Mouse (Mus musculus) lung, postnatal 0 days (tissue): ENCODE measurements at regions not wholly inside any gene's neighbourhood (a gene's known extent, or its start where the extent isn't known, plus 50 kb on each side); places are given as distances from the start of the nearest gene placed in this dataset.

Source experiments
- ATAC-seq: fragments of 200-750 bp; cut with Nextera tagmentation; 2 replicates; pipeline ENCODE4 v1.8.0; 2017; ENCODE audit warnings: moderate library complexity
- DNase-seq: peaks from one replicate; pipeline ENCODE4 v3.0.0-alpha.2; 2016; ENCODE audit warnings: low spot score
- H3K27ac ChIP-seq: fragments of 300-500 bp; sonication (generic); 2 replicates; pipeline ENCODE4 v1.5.1; 2014; ENCODE audit warnings: antibody characterized with exemption, mild to moderate bottlenecking, low read length, mixed read lengths
- H3K27me3 ChIP-seq: fragments of 300-500 bp; sonication (generic); replicated peaks from 2 replicates; pipeline ENCODE4 v1.6.1; 2014; ENCODE audit warnings: low read length, mixed read lengths; ENCODE audit not compliant: insufficient read depth
- H3K36me3 ChIP-seq: fragments of 300-500 bp; sonication (generic); 2 replicates; pipeline ENCODE4 v1.6.1; 2014; ENCODE audit warnings: low read length, mixed read lengths; ENCODE audit not compliant: insufficient read depth
- H3K4me1 ChIP-seq: fragments of 300-500 bp; sonication (generic); 2 replicates; pipeline ENCODE4 v1.6.1; 2014; ENCODE audit warnings: antibody characterized with exemption, low read depth, low read length, mixed read lengths; ENCODE audit not compliant: insufficient read depth
- H3K4me2 ChIP-seq: fragments of 300-500 bp; sonication (generic); replicated peaks from 2 replicates; pipeline ENCODE4 v1.6.1; 2014; ENCODE audit warnings: low read depth, mild to moderate bottlenecking, low read length, moderate library complexity, mixed read lengths
- H3K4me3 ChIP-seq: fragments of 300-500 bp; sonication (generic); 2 replicates; pipeline ENCODE4 v1.5.1; 2014; ENCODE audit warnings: low read depth, low read length
- H3K9ac ChIP-seq: fragments of 300-500 bp; sonication (generic); replicated peaks from 2 replicates; pipeline ENCODE4 v1.6.1; 2014; ENCODE audit warnings: low read depth, mild to moderate bottlenecking
- H3K9me3 ChIP-seq: fragments of 300-500 bp; sonication (generic); 2 replicates; pipeline ENCODE4 v1.6.1; 2016; ENCODE audit warnings: low read length, mixed read lengths
- CTCF ChIP-seq: IDR thresholded peaks from 2 replicates; pipeline ENCODE4 v1.5.1; 2016; ENCODE audit warnings: antibody characterized with exemption, mild to moderate bottlenecking
- EP300 ChIP-seq: IDR thresholded peaks from 2 replicates; pipeline ENCODE4 v1.6.1; 2016; ENCODE audit warnings: antibody characterized with exemption, mild to moderate bottlenecking, control low read depth
- WGBS: fragments of 180-500 bp; shearing (Covaris S2); extraction: QIAGEN DNeasy Blood & Tissue Kit; methylation state at CpG from one replicate; pipeline ENCODE4 v1.1.7; 2014; 5-methylcytosine and 5-hydroxymethylcytosine counted together

DNA sequence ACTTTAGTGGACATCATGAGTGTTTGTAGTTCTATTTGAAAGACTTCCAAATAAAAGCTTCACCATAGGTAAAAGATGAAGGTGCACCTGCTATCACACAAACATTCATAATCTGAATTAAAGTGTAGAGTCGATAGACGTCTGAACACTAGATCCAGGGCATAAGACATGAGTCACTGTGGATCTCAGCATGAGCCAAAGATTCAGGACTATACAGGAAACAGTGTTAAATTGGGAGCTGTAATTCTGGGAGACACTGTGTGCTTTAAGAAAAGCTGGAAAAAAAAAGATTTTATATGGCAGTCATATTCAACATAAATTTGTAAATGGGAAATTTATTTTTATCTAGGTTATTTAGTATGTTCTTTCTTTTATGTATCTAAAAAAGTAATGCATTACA, 160.5 kb downstream of the Pdha2 start:
- DNase-seq (no peak), ATAC-seq (no peak)
- Histone ChIP-seq H3K36me3 (no peaks in the 10 kb centered on the region), H3K4me1 (no peaks in the 10 kb centered on the region), H3K9ac (no peak overlapping the region), H3K4me2 (no peak overlapping the region), H3K9me3 (no peaks in the 10 kb centered on the region), H3K27me3 (no peaks in the 10 kb centered on the region), H3K27ac (no peak overlapping the region), H3K4me3 (no peak overlapping the region)
- TF ChIP-seq CTCF (no peak), EP300 (no peak)
- WGBS = 79% methylated on average over 2 of the region's 2 CpGs

GRCm38 (mm10) chr3:141014262-141014547, 197.9 kb downstream of the Pdha2 start:
- H3K4me1 ChIP-seq = no peaks in the 10 kb centered on the region
- H3K27ac ChIP-seq = no peak overlapping the region
- H3K4me3 ChIP-seq = no peak overlapping the region
- no peak for ATAC-seq
- TF ChIP-seq CTCF (no peak), EP300 (no peak)
- H3K36me3 ChIP-seq = no peaks in the 10 kb centered on the region
- H3K9me3 ChIP-seq = no peaks in the 10 kb centered on the region
- 81% methylated on average over 1 of the region's 1 CpGs for WGBS
- H3K4me2 ChIP-seq = no peak overlapping the region
- no peak overlapping the region for H3K9ac ChIP-seq
- no peak for DNase-seq
- no peaks in the 10 kb centered on the region for H3K27me3 ChIP-seq

DNA sequence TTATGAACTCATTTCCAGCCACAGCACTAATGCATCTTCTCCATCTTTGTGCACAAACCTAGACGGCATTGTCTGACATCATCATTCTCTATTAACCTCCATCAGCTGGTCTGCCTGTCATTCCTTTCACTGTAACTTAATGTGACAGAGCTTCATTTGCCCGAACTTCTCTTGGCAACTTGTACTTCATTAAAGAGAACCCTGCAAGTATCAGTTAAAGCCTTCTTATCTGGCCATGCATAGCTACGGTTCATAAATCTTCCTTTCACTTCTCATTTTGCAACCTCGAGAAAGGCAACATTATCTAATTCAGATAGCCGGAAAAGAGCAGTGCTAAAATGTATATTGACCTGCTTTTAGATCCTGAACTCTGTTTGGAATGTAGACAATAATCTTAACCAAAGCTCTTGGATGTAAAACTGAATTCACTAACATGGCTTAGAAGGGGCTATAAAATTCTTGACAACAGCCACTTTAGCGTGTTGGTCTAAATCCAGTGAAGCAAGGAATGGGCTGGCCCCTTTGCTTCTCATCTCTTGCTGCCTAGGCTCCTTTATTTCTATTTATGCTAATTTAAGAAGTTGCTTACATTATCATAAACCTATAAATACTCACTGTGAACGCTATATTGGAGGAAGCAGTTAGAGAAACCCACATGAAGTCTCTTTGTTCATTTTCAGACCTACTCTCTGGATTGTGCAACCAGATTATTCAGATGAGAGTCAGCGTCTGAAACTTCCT, 198.5 kb downstream of the Pdha2 start:
- Histone ChIP-seq H3K9ac (no peak overlapping the region), H3K4me1 (no peaks in the 10 kb centered on the region), H3K9me3 (no peaks in the 10 kb centered on the region), H3K27me3 (no peaks in the 10 kb centered on the region), H3K4me2 (no peak overlapping the region), H3K36me3 (no peaks in the 10 kb centered on the region), H3K27ac (no peak overlapping the region), H3K4me3 (no peak overlapping the region)
- no peak for ATAC-seq
- no peak for DNase-seq
- TF ChIP-seq EP300 (no peak), CTCF (no peak)
- 48% methylated on average over 8 of the region's 8 CpGs for WGBS

DNA sequence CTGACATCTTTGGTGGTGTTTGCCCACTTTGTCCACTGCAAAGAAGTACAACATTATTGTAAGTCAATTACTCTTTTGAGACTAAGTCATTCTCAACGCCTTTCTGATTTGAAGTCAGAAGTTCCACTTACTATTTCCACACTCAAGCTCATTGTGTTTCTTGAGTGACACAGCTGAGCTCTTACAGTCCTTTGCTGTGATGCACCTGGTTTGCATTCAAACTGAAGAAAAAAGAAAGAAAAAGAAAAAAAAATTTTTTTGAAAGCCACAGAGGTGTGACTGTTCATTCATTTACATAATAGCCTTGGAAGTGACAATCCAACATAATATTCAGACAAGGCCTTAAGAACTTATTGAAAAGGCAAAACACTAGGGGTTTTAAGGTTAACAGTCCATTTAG, 199.2 kb downstream of the Pdha2 start:
- ATAC-seq (no peak), DNase-seq (no peak)
- H3K4me1 ChIP-seq = no peaks in the 10 kb centered on the region
- no peak overlapping the region for H3K9ac ChIP-seq
- no peak for TF ChIP-seq CTCF
- TF ChIP-seq EP300 = no peak
- H3K27me3 ChIP-seq = no peaks in the 10 kb centered on the region
- H3K9me3 ChIP-seq = no peaks in the 10 kb centered on the region
- no peaks in the 10 kb centered on the region for H3K36me3 ChIP-seq
- WGBS = 84% methylated on average over 1 of the region's 1 CpGs
- no peak overlapping the region for H3K4me3 ChIP-seq
- no peak overlapping the region for H3K27ac ChIP-seq
- H3K4me2 ChIP-seq = no peak overlapping the region

GRCm38 (mm10) chr3:141008792-141009191, 203.4 kb downstream of the Pdha2 start:
- DNase-seq (no peak), ATAC-seq (no peak)
- no peak overlapping the region for H3K4me2 ChIP-seq
- no peaks in the 10 kb centered on the region for H3K9me3 ChIP-seq
- 64% methylated on average over 2 of the region's 2 CpGs for whole genome bisulfite sequencing
- no peaks in the 10 kb centered on the region for H3K4me1 ChIP-seq
- TF ChIP-seq CTCF (no peak), EP300 (no peak)
- H3K27ac ChIP-seq = no peak overlapping the region
- H3K36me3 ChIP-seq = no peaks in the 10 kb centered on the region
- no peak overlapping the region for H3K9ac ChIP-seq
- no peak overlapping the region for H3K4me3 ChIP-seq
- no peaks in the 10 kb centered on the region for H3K27me3 ChIP-seq

DNA sequence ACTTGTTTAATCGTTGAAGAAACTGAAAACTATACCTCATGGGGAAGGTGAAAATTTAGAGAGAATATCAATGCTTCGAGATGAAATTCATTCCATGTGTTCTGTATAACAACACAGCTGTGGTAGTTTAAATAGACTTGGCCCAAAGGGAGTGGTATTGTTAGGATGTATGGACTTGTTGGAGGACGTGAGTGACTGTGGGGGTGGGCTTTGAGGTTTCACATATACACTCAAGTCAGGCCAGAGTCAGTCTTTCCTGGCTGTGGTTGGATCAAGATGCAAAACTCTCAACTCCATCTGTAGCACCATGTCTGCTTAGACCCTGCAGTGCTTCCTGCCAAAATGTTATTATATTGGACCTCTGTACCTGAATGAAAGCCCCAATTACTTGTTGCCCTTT, 206.3 kb downstream of the Pdha2 start:
- Histone ChIP-seq H3K4me3 (no peak overlapping the region), H3K4me1 (no peaks in the 10 kb centered on the region), H3K27me3 (no peaks in the 10 kb centered on the region), H3K9ac (no peak overlapping the region), H3K27ac (no peak overlapping the region), H3K9me3 (no peaks in the 10 kb centered on the region), H3K36me3 (no peaks in the 10 kb centered on the region), H3K4me2 (no peak overlapping the region)
- WGBS = 63% methylated on average over 3 of the region's 3 CpGs
- DNase-seq = no peak
- TF ChIP-seq CTCF (no peak), EP300 (no peak)
- ATAC-seq = no peak

GRCm38 (mm10) chr3:141003561-141003960, 208.6 kb downstream of the Pdha2 start:
- no peaks in the 10 kb centered on the region for H3K9me3 ChIP-seq
- ATAC-seq (no peak), DNase-seq (no peak)
- H3K4me2 ChIP-seq = no peak overlapping the region
- H3K27me3 ChIP-seq = no peaks in the 10 kb centered on the region
- TF ChIP-seq EP300 (no peak), CTCF (no peak)
- H3K9ac ChIP-seq = no peak overlapping the region
- no peaks in the 10 kb centered on the region for H3K4me1 ChIP-seq
- H3K4me3 ChIP-seq = no peak overlapping the region
- 70% methylated on average over 2 of the region's 2 CpGs for WGBS
- no peak overlapping the region for H3K27ac ChIP-seq
- no peaks in the 10 kb centered on the region for H3K36me3 ChIP-seq
